Mouse (Mus musculus): ENCODE data around the gene Eif1b. TPM values are rescaled to one million over a fixed set of nuclear protein-coding genes. Genes with fewer than 3 reads are reported as not detected.
A peak's percentile ranks its signal among the peaks of the same experiment; 100 is the strongest.

Eif1b gene
- 10 to 100 TPM; 59.9 to 66.0 TPM for total RNA-seq (2021)
- long read RNA-seq, experiment 1, transcript Eif1b-201 (4 exons, 1,035 nt), result major isoform, 24 of 24 reads
- long read RNA-seq, experiment 1, partial matches to known transcripts, result 0 of 24 reads
- long read RNA-seq, experiment 1, other reads (novel, unspliced or antisense), result 0 of 24 reads
- long read RNA-seq, experiment 2, transcript Eif1b-201 (4 exons, 1,035 nt), result major isoform, 96 of 98 reads
- long read RNA-seq, experiment 2, partial matches to known transcripts, result 2 of 98 reads
- long read RNA-seq, experiment 2, other reads (novel, unspliced or antisense), result 0 of 98 reads

GRCm38 (mm10) chr9:120492010-120492399, at the start of gene Eif1b:
TSS of gene Eif1b (plus strand) at chr9:120492232.
- DNase-seq (ENCODE audit: low spot score in 2 of 2), result no peak

DNA sequence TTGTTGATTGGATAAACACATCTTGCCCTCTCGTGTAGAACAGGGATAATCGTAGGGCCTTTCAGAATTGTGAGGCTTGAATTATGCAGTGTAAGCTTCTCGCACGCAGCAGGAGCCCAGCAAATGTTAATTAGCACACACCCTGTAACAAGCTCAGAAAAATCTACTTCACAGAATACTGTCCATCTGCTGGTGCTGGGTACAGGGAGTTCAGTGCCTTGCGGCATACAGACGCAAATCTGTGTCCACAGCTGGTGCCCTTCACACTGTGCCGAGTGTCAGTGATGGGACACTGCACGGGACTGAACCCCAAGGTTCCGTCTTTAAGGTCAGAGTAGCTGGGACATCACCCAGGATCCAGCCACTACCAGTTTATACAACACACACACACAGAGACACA, 47.4 kb upstream of the Eif1b start:
- DNase-seq (ENCODE audit: low spot score in 2 of 2), result no peak

GRCm38 (mm10) chr9:120449696-120450329, 42.2 kb upstream of the Eif1b start:
- DNase-seq (ENCODE audit: low spot score in 2 of 2), result no peak

- no peak for DNase-seq (ENCODE audit: low spot score in 2 of 2)
These were observed 36.0 kb upstream of the Eif1b start for GRCm38 (mm10) chr9:120455768-120456655.

DNA sequence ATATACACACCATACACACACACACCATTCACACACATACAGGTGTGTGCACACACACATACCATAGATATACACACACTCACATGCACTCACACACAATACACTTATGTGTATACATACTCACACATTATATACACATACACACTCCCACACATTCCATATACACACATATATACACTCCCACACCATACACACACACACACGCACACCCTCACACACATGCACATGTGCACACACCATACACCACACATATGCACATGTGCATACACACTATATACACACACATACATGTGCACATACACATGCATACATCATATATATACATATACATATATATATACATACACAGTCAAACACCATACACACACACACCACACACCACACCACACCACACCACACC, 21.6 kb upstream of the Eif1b start:
- DNase-seq (ENCODE audit: low spot score in 2 of 2), result no peak

- no peak for DNase-seq (ENCODE audit: low spot score in 2 of 2)
These were observed 10.4 kb upstream of the Eif1b start for GRCm38 (mm10) chr9:120481644-120482043.

GRCm38 (mm10) chr9:120482382-120482781, 9.7 kb upstream of the Eif1b start:
- no peak for DNase-seq (ENCODE audit: low spot score in 2 of 2)

- no peak for DNase-seq (ENCODE audit: low spot score in 2 of 2)
These were observed 8.9 kb upstream of the Eif1b start for GRCm38 (mm10) chr9:120483101-120483500.

DNA sequence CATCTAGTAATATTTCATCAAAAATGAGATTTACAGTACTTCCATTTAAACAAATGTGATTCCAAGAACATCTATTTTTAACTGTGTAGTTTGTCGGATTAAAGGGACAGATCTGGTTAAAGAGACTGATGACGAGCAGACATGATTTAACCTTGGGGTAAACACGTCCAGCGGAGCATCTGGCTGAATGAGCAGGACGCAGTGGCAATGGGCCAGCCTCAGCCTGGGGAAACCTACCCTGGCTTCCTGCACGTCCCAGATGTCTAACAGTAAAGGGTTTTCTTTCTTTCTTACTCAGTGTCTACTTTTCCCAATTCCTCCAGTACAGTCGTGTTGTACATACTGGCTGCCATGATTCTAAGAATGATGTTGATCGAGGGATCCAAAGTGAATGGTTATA, 5.0 kb upstream of the Eif1b start:
- DNase-seq (ENCODE audit: low spot score in 2 of 2), result peak in 1 of 2 experiments; percentile 18

DNA sequence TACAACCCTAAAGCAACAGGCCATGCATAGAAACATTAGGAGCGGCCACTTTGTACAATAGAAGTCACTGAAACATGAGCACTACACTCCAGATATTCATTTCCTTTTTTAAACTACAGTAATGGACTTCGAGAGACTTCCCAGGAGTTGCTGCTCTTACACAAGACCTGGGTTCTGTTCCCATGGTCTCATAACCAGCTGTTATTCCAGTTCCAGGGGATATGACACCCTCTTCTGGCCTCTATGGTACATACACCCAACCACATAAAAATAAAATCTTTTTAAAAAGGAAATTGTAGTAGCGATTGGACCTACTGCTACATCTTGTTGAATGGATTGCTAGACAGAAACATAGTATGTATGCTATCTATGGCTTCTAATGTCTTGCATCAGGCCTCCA, 523 bp upstream of the Eif1b start:
- no peak for DNase-seq (ENCODE audit: low spot score in 2 of 2)

DNA sequence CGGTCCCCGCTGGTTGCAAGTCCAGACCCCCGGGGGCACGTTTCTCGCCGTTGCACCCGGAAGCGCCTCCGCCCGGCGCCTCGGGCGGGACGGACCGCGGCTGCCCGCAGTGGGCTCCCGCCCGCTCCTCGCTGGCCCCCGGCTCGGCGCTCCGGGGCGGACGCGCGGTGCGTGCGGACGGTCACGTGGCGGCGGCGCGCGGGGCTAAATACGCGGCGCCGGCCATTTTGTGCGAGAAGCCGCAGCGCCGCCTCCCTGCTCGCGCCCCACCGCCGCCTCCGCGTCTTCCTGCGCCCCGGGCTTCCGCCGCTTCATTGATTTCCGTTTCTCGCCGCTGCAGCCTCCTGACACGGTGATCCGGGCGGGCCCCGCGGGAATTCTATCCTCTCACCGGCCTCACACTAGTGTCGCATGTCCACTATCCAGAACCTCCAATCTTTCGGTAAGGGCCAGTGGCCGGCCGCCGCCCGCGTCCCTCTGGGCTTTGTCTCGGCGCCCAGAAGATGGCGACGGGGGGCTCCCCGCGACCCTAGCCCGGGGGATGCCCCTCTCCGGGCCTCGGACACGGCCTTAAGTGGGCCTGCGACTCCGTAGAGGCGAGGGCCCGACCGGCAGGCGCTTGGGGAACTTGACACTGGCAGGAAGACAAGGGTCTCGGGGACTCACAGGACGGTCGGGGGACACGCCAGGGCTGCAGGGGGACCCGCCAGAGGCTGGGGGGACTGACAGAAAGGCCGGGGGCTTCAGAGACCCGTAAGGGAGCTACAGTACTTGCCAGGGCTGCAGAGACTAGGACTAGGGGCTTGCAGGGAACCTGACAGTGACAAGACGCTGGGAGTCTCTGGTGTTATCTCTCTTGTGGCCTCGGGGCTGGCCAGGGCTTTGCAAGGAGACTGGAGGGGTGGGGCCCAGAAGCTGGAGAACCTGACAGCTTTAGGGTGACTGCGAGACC, 644 bp downstream of the Eif1b start:
- DNase-seq (ENCODE audit: low spot score in 2 of 2), result peak; percentile 82 to 83

- DNase-seq (ENCODE audit: low spot score in 2 of 2), result no peak
These were observed 1.7 kb downstream of the Eif1b start for GRCm38 (mm10) chr9:120493781-120494180.

DNA sequence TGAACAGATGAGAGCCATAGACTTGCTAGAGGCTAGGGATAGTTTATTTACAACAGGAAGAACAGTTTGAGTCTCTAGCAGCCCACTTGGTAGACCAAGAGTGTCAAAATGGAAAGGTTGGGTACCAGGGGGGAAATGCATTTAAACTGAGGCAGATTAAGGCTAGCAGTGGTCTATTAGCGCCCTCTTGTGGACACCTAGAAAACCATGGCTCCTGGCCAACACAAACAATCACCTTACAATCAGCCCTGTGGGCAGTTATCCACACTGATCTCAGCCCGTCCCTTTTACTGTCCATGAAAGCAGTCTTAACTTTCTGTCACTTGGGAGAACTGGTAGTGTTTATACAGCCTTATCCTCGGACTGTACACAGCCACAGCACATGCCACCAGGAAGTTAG, 4.7 kb downstream of the Eif1b start:
- peak; percentile 50 to 68 for DNase-seq (ENCODE audit: low spot score in 2 of 2)

GRCm38 (mm10) chr9:120497983-120498382, 6.0 kb downstream of the Eif1b start:
- no peak for DNase-seq (ENCODE audit: low spot score in 2 of 2)

DNA sequence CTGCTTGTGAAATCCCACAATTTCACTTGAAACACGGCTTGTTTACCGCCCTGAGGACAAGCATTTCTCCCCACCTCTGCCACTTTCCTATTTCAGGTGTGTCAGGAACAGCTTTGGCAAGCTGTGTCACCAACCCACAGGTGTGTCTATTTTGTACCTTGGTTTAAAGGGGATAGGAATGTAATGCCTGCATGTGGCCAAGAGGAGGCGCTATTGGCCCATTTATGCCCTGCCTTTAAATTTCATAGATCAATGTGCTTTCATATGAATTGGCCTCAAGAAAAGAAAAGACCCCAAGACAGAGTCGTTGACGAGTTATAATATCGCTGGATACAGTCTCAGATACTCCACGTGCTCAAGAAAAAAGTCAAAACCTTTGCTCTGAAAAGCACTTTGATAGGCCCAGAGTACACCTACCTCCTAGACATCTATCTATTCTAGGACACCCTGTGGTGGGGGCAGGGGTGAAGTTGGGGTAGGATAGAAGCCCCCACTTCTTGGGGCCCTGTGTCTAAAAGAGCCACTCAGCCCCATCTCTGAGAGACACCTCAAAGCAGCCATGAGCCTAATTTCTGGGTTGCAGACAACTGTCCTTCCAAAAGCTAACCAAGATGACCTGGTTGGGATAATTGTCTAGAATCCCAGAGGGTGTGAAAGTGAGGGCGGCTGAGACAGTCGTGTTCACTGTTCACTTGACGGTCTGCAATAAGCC, 9.3 kb downstream of the Eif1b start:
- no peak for DNase-seq (ENCODE audit: low spot score in 2 of 2)

GRCm38 (mm10) chr9:120502013-120502412, 10.0 kb downstream of the Eif1b start:
- DNase-seq (ENCODE audit: low spot score in 2 of 2), result peak; percentile 70 to 71

- no peak for DNase-seq (ENCODE audit: low spot score in 2 of 2)
These were observed 12.4 kb downstream of the Eif1b start for GRCm38 (mm10) chr9:120504423-120504822.

DNA sequence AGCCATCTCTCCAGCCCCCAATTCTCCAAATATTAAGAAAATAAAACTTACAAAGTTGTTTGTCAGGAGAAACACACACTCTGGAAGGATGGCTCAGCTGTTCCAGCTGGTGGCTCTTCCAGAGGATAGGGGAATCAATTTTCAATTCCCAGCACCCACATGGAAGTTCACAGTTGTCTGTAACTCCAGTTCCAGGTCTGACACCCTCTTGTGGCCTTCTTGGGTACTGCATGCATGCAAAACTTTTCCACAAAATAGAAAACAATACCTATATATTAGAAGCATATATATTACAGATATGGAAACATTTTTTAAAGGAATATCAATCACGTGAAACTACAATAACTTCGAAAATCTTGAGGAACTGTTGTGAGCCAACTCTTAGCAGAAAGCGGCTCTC, 19.7 kb downstream of the Eif1b start:
- peak; percentile 31 to 47 for DNase-seq (ENCODE audit: low spot score in 2 of 2)

DNA sequence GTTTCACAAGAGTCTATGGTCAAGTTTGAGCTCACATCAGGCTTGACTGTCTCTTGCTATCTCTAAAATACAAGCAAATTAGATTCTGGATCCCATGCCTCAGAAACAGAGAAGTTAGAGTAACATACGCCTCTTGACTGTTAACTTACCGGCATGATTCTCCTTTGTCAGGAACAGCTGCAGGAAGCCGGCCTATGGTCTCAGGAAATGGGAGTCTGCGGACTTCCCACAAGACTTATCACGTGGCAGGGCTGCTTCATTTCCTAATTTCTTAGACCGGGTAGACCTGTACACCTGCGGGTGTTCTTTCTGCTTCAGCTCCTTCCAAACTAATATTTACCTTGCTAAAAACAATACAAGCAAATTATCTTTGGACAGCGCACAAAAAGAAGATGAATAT, 24.7 kb downstream of the Eif1b start:
- DNase-seq (ENCODE audit: low spot score in 2 of 2), result no peak

GRCm38 (mm10) chr9:120518946-120519345, 26.9 kb downstream of the Eif1b start:
- no peak for DNase-seq (ENCODE audit: low spot score in 2 of 2)
